Mouse (Mus musculus) frontal cortex, postnatal 10 days (tissue): ENCODE results near the gene Hsp90ab1.

Source experiments
- DNase-seq, 2 experiments: peaks; one replicate each; pipeline ENCODE4 v3.0.0; 2022; ENCODE audit warnings: low spot score in 2 of 2, mixed read lengths in 1 of 2

Hsp90ab1 gene

DNA sequence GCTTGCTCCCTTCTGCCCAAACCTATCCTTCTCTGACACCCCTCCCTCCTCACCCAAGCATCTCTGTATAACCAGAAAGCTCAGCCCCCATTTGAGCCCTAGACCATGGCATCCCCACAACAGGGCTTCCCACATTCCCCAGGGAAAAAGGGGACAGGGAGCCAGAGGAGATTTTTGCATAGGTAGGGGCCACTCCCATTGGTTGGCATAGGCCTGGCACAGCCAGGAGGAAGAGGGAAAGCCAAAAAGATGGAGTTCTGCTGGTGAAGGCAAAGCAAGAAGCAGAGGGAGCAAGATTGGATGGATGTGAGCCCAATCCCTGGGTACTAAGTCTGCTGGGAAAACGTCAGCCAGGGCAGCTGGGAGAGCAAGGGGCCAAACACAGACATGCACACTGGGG, 30.0 kb downstream of the Hsp90ab1 start:
- no peak for DNase-seq

- DNase-seq = no peak
Observed at GRCm38 (mm10) chr17:45542705-45543104, 30.4 kb downstream of the Hsp90ab1 start.

- DNase-seq = no peak
Observed at GRCm38 (mm10) chr17:45542129-45542528, 30.9 kb downstream of the Hsp90ab1 start.

DNA sequence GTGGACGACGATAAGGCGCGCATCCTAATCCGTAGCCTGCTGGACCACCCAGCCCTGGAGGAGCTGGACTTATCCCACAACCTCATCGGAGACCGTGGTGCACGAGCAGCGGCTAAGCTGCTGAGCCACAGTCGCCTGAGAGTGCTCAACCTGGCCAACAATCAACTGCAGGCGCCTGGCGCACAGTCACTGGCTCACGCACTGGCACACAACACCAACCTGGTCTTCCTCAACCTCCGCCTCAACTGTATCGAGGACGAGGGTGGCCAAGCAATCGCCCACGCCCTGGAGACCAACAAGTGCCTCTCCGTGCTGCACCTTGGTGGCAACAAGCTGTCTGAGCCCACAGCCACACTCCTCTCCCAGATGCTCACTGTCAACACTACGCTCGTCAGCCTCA, 33.4 kb downstream of the Hsp90ab1 start:
- no peak for DNase-seq

DNA sequence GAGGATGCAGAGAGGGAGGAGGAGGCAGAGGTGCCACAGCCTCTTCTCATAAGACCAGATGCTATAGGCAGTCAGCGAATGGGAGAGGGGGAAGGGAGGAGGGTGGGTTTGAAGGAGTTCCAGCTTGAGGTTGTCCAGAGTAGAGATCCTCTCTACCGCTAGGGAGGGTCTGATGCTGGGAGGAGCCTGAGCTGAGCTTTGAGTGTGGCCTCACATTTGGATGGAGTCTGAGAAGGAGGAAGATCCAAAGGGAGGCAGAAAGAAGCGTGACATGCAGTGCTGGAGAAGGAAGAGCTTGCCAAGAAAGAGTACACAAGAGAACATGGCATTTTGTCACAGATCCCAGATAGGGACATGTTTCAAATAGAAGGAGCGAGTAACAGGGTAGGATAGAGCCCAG, 34.7 kb downstream of the Hsp90ab1 start:
- DNase-seq = no peak

GRCm38 (mm10) chr17:45536264-45536663, 36.8 kb downstream of the Hsp90ab1 start:
- DNase-seq = no peak

DNA sequence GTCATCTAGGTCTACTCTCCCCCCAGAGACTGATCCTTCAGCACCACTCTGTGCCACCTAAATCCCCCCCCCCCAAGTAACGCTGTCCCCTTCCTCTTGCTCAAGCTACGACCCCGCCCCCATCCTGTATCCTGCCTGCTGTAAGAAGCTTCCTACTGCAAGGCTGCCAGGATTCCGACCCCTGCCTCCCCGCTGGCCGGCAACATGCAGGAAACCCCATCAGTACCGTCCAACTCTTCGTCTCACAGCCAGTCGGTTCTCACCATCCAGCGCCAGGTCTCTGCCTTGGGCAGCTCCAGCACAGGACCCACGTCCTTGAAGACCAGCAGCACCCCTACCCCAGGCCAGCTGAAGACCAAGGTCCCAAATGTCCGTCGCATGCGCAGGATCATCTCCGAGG, 40.2 kb downstream of the Hsp90ab1 start:
- no peak for DNase-seq

DNA sequence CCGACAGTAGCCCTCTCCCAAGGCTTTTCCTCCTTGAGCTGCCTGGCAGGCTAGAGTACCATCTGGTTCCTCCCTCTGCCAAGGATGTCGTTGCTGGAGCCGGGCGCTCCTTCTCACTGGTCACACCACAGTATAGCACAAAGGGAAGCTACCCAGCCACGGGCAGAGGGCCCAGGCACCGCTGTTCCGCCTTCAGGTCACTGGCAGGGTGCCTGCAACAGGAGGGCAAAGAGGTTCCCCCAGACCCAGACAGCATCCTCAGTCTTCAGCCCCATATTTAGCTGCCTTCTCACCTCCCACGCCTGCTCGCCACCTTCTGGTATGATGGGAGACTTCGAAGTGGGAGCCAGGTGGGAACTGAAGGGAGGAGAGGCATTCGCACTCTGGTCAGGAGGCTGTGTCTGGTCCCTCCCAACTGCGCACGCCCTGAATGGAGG, 42.7 kb downstream of the Hsp90ab1 start:
- peak; percentile 40 to 69 for DNase-seq

DNA sequence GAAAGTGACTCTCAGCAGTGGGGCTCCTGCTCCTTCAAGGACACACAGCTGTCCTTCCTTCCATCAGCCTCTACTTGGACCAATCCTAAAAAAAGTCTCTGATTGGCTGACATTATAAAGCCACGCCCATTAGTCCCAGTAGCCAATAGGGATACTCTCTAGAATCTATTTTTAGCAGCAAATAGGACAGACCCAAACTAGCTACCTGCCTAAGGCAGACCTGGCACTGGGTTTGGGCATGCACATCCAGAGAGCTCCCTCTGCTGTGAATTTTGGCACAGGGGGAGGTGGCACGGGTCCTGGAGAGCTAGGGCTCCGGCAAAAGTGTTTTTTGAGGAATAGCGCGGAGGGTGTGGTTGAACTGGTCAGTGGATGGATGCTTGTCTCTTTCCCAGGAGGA, 46.5 kb downstream of the Hsp90ab1 start:
- no peak for DNase-seq

DNA sequence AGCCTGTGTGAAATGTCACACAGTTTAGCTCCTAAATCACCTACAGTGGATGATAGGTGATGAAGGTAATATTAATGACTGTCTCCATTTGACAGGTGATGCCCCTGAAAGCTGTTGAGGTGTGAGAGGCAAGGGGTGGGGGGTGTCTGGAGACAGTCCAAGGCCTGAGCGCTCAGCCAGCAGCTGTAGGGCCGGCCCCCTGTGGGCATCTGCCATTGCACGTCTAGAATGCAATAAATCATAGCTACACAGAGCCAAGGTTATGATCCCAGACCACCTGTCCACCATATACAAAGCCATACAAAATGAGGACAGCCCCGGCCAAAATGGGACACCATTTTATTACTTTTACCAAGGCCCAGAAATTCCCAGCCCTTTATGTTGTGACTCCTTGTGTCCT, 48.1 kb downstream of the Hsp90ab1 start:
- DNase-seq = no peak

DNA sequence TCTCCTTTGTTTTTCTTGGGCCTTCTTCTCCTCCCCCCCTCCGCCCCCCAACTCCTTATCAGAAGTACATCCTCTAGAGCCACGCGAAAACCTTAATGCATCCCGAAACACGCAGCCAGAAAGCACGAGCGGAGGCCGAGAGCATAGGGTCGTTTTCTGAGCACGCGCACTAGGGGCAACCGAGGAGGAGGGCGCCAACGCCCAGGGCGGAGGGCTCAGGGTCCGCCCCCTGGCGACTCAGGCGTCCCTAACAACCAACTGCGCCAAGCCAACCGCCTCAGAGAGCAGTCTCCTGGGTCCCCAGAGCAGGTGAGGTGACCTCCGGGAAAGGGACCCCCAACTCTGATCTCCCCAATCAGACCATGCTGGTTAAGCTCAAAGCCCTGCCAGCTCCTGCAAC, 49.8 kb downstream of the Hsp90ab1 start, which contains the start of gene Tcte1:
Gene Tcte1 (plus strand): TSS at position 172 of the 400 bp plus-strand sequence.
- no peak for DNase-seq

GRCm38 (mm10) chr17:45520136-45520535, 52.9 kb downstream of the Hsp90ab1 start:
- no peak for DNase-seq

GRCm38 (mm10) chr17:45518766-45519475, 54.1 kb downstream of the Hsp90ab1 start:
- no peak for DNase-seq
